Mouse (Mus musculus): ENCODE data around the gene Slc41a2.

GRCm38 (mm10) chr10:83368918-83369317, 31.2 kb upstream of the Slc41a2 start:
- TF ChIP-seq POLR2A (IDR thresholded peaks at IDR 0.05; ENCODE audit: borderline replicate concordance, insufficient read depth, low read length) (no peak), CTCF (IDR thresholded peaks at IDR 0.05; ENCODE audit: borderline replicate concordance, insufficient read depth, low read depth, low read length) (no peak)

Data from cerebellum, adult 2 months (tissue).